Mouse (Mus musculus) stomach, postnatal 0 days (tissue): Measurements from ENCODE around the gene Trappc13.

Experiments
- CTCF ChIP-seq: IDR thresholded peaks from 2 replicates; pipeline ENCODE4 v1.5.1; 2016; ENCODE audit warnings: antibody characterized with exemption, low read depth, mild to moderate bottlenecking, moderate library complexity
- EP300 ChIP-seq: optimal IDR thresholded peaks from 2 replicates; pipeline ENCODE3; 2016; ENCODE audit warnings: antibody characterized with exemption

- TF ChIP-seq CTCF (no peak), EP300 (no peak)
These were observed 23.2 kb downstream of the Trappc13 start for GRCm38 (mm10) chr13:104155106-104155505.
